Mouse (Mus musculus): ENCODE data around the gene Rab6a.
"Not testable (repeated sequence)": the region's sequence is repeated elsewhere in the genome, so short reads cannot be mapped to it uniquely, and the experiment has no call there.

The Rab6a gene

GRCm38 (mm10) chr7:100607214-100608129 is at the start of gene Rab6a:
Gene Rab6a (plus strand): TSS chr7:100607410.
- DNase-seq (ENCODE audit: low spot score in 2 of 2), result peak; percentile 98

GRCm38 (mm10) chr7:100559331-100559730 is 47.9 kb upstream of the Rab6a start:
- DNase-seq (ENCODE audit: low spot score in 2 of 2), result no peak

GRCm38 (mm10) chr7:100561861-100562587 is 45.2 kb upstream of the Rab6a start:
- DNase-seq (ENCODE audit: low spot score in 2 of 2), result no peak

- DNase-seq (ENCODE audit: low spot score in 2 of 2), result not testable (repeated sequence)
Observed at GRCm38 (mm10) chr7:100567238-100567637, 40.0 kb upstream of the Rab6a start.

- DNase-seq (ENCODE audit: low spot score in 2 of 2), result no peak
Observed at GRCm38 (mm10) chr7:100569907-100570306, 37.3 kb upstream of the Rab6a start.

GRCm38 (mm10) chr7:100570930-100571715 is 36.1 kb upstream of the Rab6a start:
- DNase-seq (ENCODE audit: low spot score in 2 of 2), result no peak

GRCm38 (mm10) chr7:100572061-100572460 is 35.1 kb upstream of the Rab6a start:
- no peak for DNase-seq (ENCODE audit: low spot score in 2 of 2)

- no peak for DNase-seq (ENCODE audit: low spot score in 2 of 2)
Observed at GRCm38 (mm10) chr7:100572704-100573103, 34.5 kb upstream of the Rab6a start.

- no peak for DNase-seq (ENCODE audit: low spot score in 2 of 2)
Observed at GRCm38 (mm10) chr7:100578794-100579193, 28.4 kb upstream of the Rab6a start.

- DNase-seq (ENCODE audit: low spot score in 2 of 2), result no peak
Observed at GRCm38 (mm10) chr7:100582235-100582634, 25.0 kb upstream of the Rab6a start.

GRCm38 (mm10) chr7:100582727-100583236 is 24.4 kb upstream of the Rab6a start:
- peak; percentile 83 to 91 for DNase-seq (ENCODE audit: low spot score in 2 of 2)

- no peak for DNase-seq (ENCODE audit: low spot score in 2 of 2)
Observed at GRCm38 (mm10) chr7:100589816-100590215, 17.4 kb upstream of the Rab6a start.

GRCm38 (mm10) chr7:100590504-100590844 is 16.7 kb upstream of the Rab6a start:
- no peak for DNase-seq (ENCODE audit: low spot score in 2 of 2)

- peak; percentile 88 to 90 for DNase-seq (ENCODE audit: low spot score in 2 of 2)
Observed at GRCm38 (mm10) chr7:100590845-100591521, 16.2 kb upstream of the Rab6a start.

GRCm38 (mm10) chr7:100591522-100591852 is 15.7 kb upstream of the Rab6a start:
- no peak for DNase-seq (ENCODE audit: low spot score in 2 of 2)

GRCm38 (mm10) chr7:100593349-100593748 is 13.9 kb upstream of the Rab6a start:
- no peak for DNase-seq (ENCODE audit: low spot score in 2 of 2)

- no peak for DNase-seq (ENCODE audit: low spot score in 2 of 2)
Observed at GRCm38 (mm10) chr7:100600211-100600610, 7.0 kb upstream of the Rab6a start.

- DNase-seq (ENCODE audit: low spot score in 2 of 2), result peak; percentile 48 to 51
Observed at GRCm38 (mm10) chr7:100608130-100608741, 1.0 kb downstream of the Rab6a start, which contains the start of gene Mrpl48. Gene Mrpl48 (minus strand): TSS chr7:100608301.

GRCm38 (mm10) chr7:100608910-100609309 is 1.7 kb downstream of the Rab6a start:
- no peak for DNase-seq (ENCODE audit: low spot score in 2 of 2)

- no peak for DNase-seq (ENCODE audit: low spot score in 2 of 2)
Observed at GRCm38 (mm10) chr7:100616121-100616857, 9.1 kb downstream of the Rab6a start.

All from heart, adult 9 months (tissue).